Mouse (Mus musculus): Measurements from ENCODE around the gene Lrfn4. TPM values are rescaled to one million over a fixed set of nuclear protein-coding genes. Genes with fewer than 3 reads are reported as not detected.
"Not testable (repeated sequence)": the region's sequence is repeated elsewhere in the genome, so short reads cannot be mapped to it uniquely, and the experiment has no call there.

Gene Lrfn4
- polyA plus RNA-seq, 1 experiment = 20.3 TPM

GRCm38 (mm10) chr19:4593792-4594522 lies 21.5 kb downstream of the Lrfn4 start:
- no peak overlapping the region for H3K27ac ChIP-seq (ENCODE audit: insufficient read depth, low read length)
- no peak for TF ChIP-seq CTCF (IDR thresholded peaks at IDR 0.05; ENCODE audit: borderline replicate concordance, insufficient read depth, low read length)
- H3K4me3 ChIP-seq (ENCODE audit: insufficient read depth, low read length) = no peak overlapping the region
- no peaks in the 10 kb centered on the region for H3K4me1 ChIP-seq (ENCODE audit: control insufficient read depth, insufficient read depth, low read length)

- no peak overlapping the region for H3K4me3 ChIP-seq (ENCODE audit: insufficient read depth, low read length)
- no peak for TF ChIP-seq POLR2A (IDR thresholded peaks at IDR 0.05; ENCODE audit: low read depth, low read length)
- no peak for TF ChIP-seq CTCF (IDR thresholded peaks at IDR 0.05; ENCODE audit: borderline replicate concordance, insufficient read depth, low read length)
- H3K4me1 ChIP-seq (ENCODE audit: control insufficient read depth, insufficient read depth, low read length) = no peaks in the 10 kb centered on the region
- H3K27ac ChIP-seq (ENCODE audit: insufficient read depth, low read length) = no peak overlapping the region
Observed at GRCm38 (mm10) chr19:4590025-4590424, 25.4 kb downstream of the Lrfn4 start.

- TF ChIP-seq CTCF (IDR thresholded peaks at IDR 0.05; ENCODE audit: borderline replicate concordance, insufficient read depth, low read length) = peak; percentile 41; the same call in 1 of the 2 replicates
- no peak for TF ChIP-seq POLR2A (IDR thresholded peaks at IDR 0.05; ENCODE audit: low read depth, low read length)
- Histone ChIP-seq H3K27ac (ENCODE audit: insufficient read depth, low read length) (no peak overlapping the region), H3K4me3 (ENCODE audit: insufficient read depth, low read length) (no peak overlapping the region), H3K4me1 (ENCODE audit: control insufficient read depth, insufficient read depth, low read length) (no peaks in the 10 kb centered on the region)
Observed at GRCm38 (mm10) chr19:4589081-4589480, 26.4 kb downstream of the Lrfn4 start.

GRCm38 (mm10) chr19:4588430-4588829 lies 27.0 kb downstream of the Lrfn4 start:
- H3K4me3 ChIP-seq (ENCODE audit: insufficient read depth, low read length) = no peak overlapping the region
- no peaks in the 10 kb centered on the region for H3K4me1 ChIP-seq (ENCODE audit: control insufficient read depth, insufficient read depth, low read length)
- no peak for TF ChIP-seq POLR2A (IDR thresholded peaks at IDR 0.05; ENCODE audit: low read depth, low read length)
- TF ChIP-seq CTCF (IDR thresholded peaks at IDR 0.05; ENCODE audit: borderline replicate concordance, insufficient read depth, low read length) = no peak
- no peak overlapping the region for H3K27ac ChIP-seq (ENCODE audit: insufficient read depth, low read length)

GRCm38 (mm10) chr19:4587426-4587825 lies 28.0 kb downstream of the Lrfn4 start:
- no peak overlapping the region for H3K27ac ChIP-seq (ENCODE audit: insufficient read depth, low read length)
- no peaks in the 10 kb centered on the region for H3K4me1 ChIP-seq (ENCODE audit: control insufficient read depth, insufficient read depth, low read length)
- no peak for TF ChIP-seq POLR2A (IDR thresholded peaks at IDR 0.05; ENCODE audit: low read depth, low read length)
- no peak for TF ChIP-seq CTCF (IDR thresholded peaks at IDR 0.05; ENCODE audit: borderline replicate concordance, insufficient read depth, low read length)
- H3K4me3 ChIP-seq (ENCODE audit: insufficient read depth, low read length) = no peak overlapping the region

GRCm38 (mm10) chr19:4586783-4587182 lies 28.7 kb downstream of the Lrfn4 start:
- H3K4me3 ChIP-seq (ENCODE audit: insufficient read depth, low read length); H3K27ac ChIP-seq (ENCODE audit: insufficient read depth, low read length); H3K4me1 ChIP-seq (ENCODE audit: control insufficient read depth, insufficient read depth, low read length): not testable (repeated sequence)

- H3K27ac ChIP-seq (ENCODE audit: insufficient read depth, low read length) = no peak overlapping the region
- TF ChIP-seq CTCF (IDR thresholded peaks at IDR 0.05; ENCODE audit: borderline replicate concordance, insufficient read depth, low read length) (no peak), POLR2A (IDR thresholded peaks at IDR 0.05; ENCODE audit: low read depth, low read length) (no peak)
- no peaks in the 10 kb centered on the region for H3K4me1 ChIP-seq (ENCODE audit: control insufficient read depth, insufficient read depth, low read length)
- no peak overlapping the region for H3K4me3 ChIP-seq (ENCODE audit: insufficient read depth, low read length)
Observed at GRCm38 (mm10) chr19:4583856-4584255, 31.6 kb downstream of the Lrfn4 start.

- TF ChIP-seq POLR2A (IDR thresholded peaks at IDR 0.05; ENCODE audit: low read depth, low read length) = no peak
- no peak for TF ChIP-seq CTCF (IDR thresholded peaks at IDR 0.05; ENCODE audit: borderline replicate concordance, insufficient read depth, low read length)
- Histone ChIP-seq H3K4me1 (ENCODE audit: control insufficient read depth, insufficient read depth, low read length) (no peaks in the 10 kb centered on the region), H3K27ac (ENCODE audit: insufficient read depth, low read length) (no peak overlapping the region), H3K4me3 (ENCODE audit: insufficient read depth, low read length) (no peak overlapping the region)
Observed at GRCm38 (mm10) chr19:4579296-4579695, 36.2 kb downstream of the Lrfn4 start.

- no peak overlapping the region for H3K27ac ChIP-seq (ENCODE audit: insufficient read depth, low read length)
- H3K4me3 ChIP-seq (ENCODE audit: insufficient read depth, low read length) = no peak overlapping the region
- no peak for TF ChIP-seq POLR2A (IDR thresholded peaks at IDR 0.05; ENCODE audit: low read depth, low read length)
- TF ChIP-seq CTCF (IDR thresholded peaks at IDR 0.05; ENCODE audit: borderline replicate concordance, insufficient read depth, low read length) = no peak
- H3K4me1 ChIP-seq (ENCODE audit: control insufficient read depth, insufficient read depth, low read length) = no peaks in the 10 kb centered on the region
Observed at GRCm38 (mm10) chr19:4578799-4579198, 36.7 kb downstream of the Lrfn4 start.

- peak; percentile 10; the same call in 1 of the 2 replicates for TF ChIP-seq CTCF (IDR thresholded peaks at IDR 0.05; ENCODE audit: borderline replicate concordance, insufficient read depth, low read length)
- TF ChIP-seq POLR2A (IDR thresholded peaks at IDR 0.05; ENCODE audit: low read depth, low read length) = no peak
- H3K4me3 ChIP-seq (ENCODE audit: insufficient read depth, low read length) = no peak overlapping the region
- H3K27ac ChIP-seq (ENCODE audit: insufficient read depth, low read length) = no peak overlapping the region
- H3K4me1 ChIP-seq (ENCODE audit: control insufficient read depth, insufficient read depth, low read length) = no peaks in the 10 kb centered on the region
Observed at GRCm38 (mm10) chr19:4573241-4573640, 42.2 kb downstream of the Lrfn4 start.

Measured in embryonic fibroblast, embryonic 13.5 days (primary cell).